Mouse (Mus musculus) cerebellum, adult 9-11 months (tissue): ENCODE data around the gene Nr5a1.

Experiments used
- DNase-seq: peaks from one replicate; pipeline ENCODE4 v3.0.0; 2022

The Nr5a1 gene

GRCm38 (mm10) chr2:38714324-38714723 is at the start of gene Nr5a1:
Nr5a1 (minus strand) TSS chr2:38714542.
- no peak for DNase-seq

GRCm38 (mm10) chr2:38739847-38740246 is 25.5 kb upstream of the Nr5a1 start:
- no peak for DNase-seq

- DNase-seq = peak; percentile 52
These were observed 25.1 kb upstream of the Nr5a1 start for GRCm38 (mm10) chr2:38739410-38739809.

- DNase-seq = no peak
These were observed 24.4 kb upstream of the Nr5a1 start for GRCm38 (mm10) chr2:38738601-38739301.

- DNase-seq = no peak
These were observed 21.4 kb upstream of the Nr5a1 start for GRCm38 (mm10) chr2:38735740-38736139.

- no peak for DNase-seq
These were observed 20.4 kb upstream of the Nr5a1 start for GRCm38 (mm10) chr2:38734721-38735120.

- DNase-seq = no peak
These were observed 16.0 kb upstream of the Nr5a1 start for GRCm38 (mm10) chr2:38730331-38730827.

- DNase-seq = no peak
These were observed 11.1 kb upstream of the Nr5a1 start for GRCm38 (mm10) chr2:38725427-38725826.

GRCm38 (mm10) chr2:38723378-38723777 is 9.0 kb upstream of the Nr5a1 start:
- no peak for DNase-seq

- no peak for DNase-seq
These were observed 7.7 kb upstream of the Nr5a1 start for GRCm38 (mm10) chr2:38722076-38722475.

GRCm38 (mm10) chr2:38720661-38721060 is 6.3 kb upstream of the Nr5a1 start:
- DNase-seq = no peak

- DNase-seq = no peak
These were observed 5.0 kb upstream of the Nr5a1 start for GRCm38 (mm10) chr2:38719354-38719753.

GRCm38 (mm10) chr2:38718676-38719075 is 4.3 kb upstream of the Nr5a1 start:
- no peak for DNase-seq

- no peak for DNase-seq
These were observed 3.1 kb upstream of the Nr5a1 start for GRCm38 (mm10) chr2:38717436-38717835.

- no peak for DNase-seq
These were observed 746 bp downstream of the Nr5a1 start for GRCm38 (mm10) chr2:38713596-38713995.

- no peak for DNase-seq
These were observed 1.6 kb downstream of the Nr5a1 start for GRCm38 (mm10) chr2:38712769-38713125.

- DNase-seq = no peak
These were observed 2.1 kb downstream of the Nr5a1 start for GRCm38 (mm10) chr2:38712076-38712768.

GRCm38 (mm10) chr2:38711421-38711861 is 2.9 kb downstream of the Nr5a1 start:
- DNase-seq = no peak

GRCm38 (mm10) chr2:38710304-38711241 is 3.8 kb downstream of the Nr5a1 start:
- DNase-seq = no peak

- no peak for DNase-seq
These were observed 5.2 kb downstream of the Nr5a1 start for GRCm38 (mm10) chr2:38708907-38709688.

- no peak for DNase-seq
These were observed 7.7 kb downstream of the Nr5a1 start for GRCm38 (mm10) chr2:38706661-38707060.

GRCm38 (mm10) chr2:38705036-38705435 is 9.3 kb downstream of the Nr5a1 start:
- no peak for DNase-seq
